Mouse (Mus musculus): ENCODE measurements around the gene Rapgef2.

Gene Rapgef2

GRCm38 (mm10) chr3:79283031-79283430 lies 3.3 kb downstream of the Rapgef2 start:
- DNase-seq (ENCODE audit: low spot score): no peak

- DNase-seq (ENCODE audit: low spot score): no peak
These were observed 10.3 kb downstream of the Rapgef2 start for GRCm38 (mm10) chr3:79275856-79276645.

- no peak for DNase-seq (ENCODE audit: low spot score)
These were observed 13.0 kb downstream of the Rapgef2 start for GRCm38 (mm10) chr3:79273350-79273749.

- no peak for DNase-seq (ENCODE audit: low spot score)
These were observed 13.4 kb downstream of the Rapgef2 start for GRCm38 (mm10) chr3:79272939-79273338.

GRCm38 (mm10) chr3:79270980-79271555 lies 15.2 kb downstream of the Rapgef2 start:
- DNase-seq (ENCODE audit: low spot score): no peak

GRCm38 (mm10) chr3:79269872-79270271 lies 16.4 kb downstream of the Rapgef2 start:
- no peak for DNase-seq (ENCODE audit: low spot score)

- DNase-seq (ENCODE audit: low spot score): no peak
These were observed 19.3 kb downstream of the Rapgef2 start for GRCm38 (mm10) chr3:79266976-79267375.

- no peak for DNase-seq (ENCODE audit: low spot score)
These were observed 24.5 kb downstream of the Rapgef2 start for GRCm38 (mm10) chr3:79261816-79262316.

- DNase-seq (ENCODE audit: low spot score): no peak
These were observed 32.3 kb downstream of the Rapgef2 start for GRCm38 (mm10) chr3:79254023-79254422.

- no peak for DNase-seq (ENCODE audit: low spot score)
These were observed 32.9 kb downstream of the Rapgef2 start for GRCm38 (mm10) chr3:79253416-79253815.

GRCm38 (mm10) chr3:79252921-79253394 lies 33.4 kb downstream of the Rapgef2 start:
- DNase-seq (ENCODE audit: low spot score): no peak

- DNase-seq (ENCODE audit: low spot score): peak; percentile 63
These were observed 36.4 kb downstream of the Rapgef2 start for GRCm38 (mm10) chr3:79249955-79250354.

GRCm38 (mm10) chr3:79248659-79249235 lies 37.6 kb downstream of the Rapgef2 start:
- DNase-seq (ENCODE audit: low spot score): no peak

GRCm38 (mm10) chr3:79248208-79248607 lies 38.1 kb downstream of the Rapgef2 start:
- no peak for DNase-seq (ENCODE audit: low spot score)

- DNase-seq (ENCODE audit: low spot score): no peak
These were observed 42.0 kb downstream of the Rapgef2 start for GRCm38 (mm10) chr3:79244347-79244746.

GRCm38 (mm10) chr3:79242922-79243705 lies 43.2 kb downstream of the Rapgef2 start:
- no peak for DNase-seq (ENCODE audit: low spot score)

GRCm38 (mm10) chr3:79242298-79242697 lies 44.0 kb downstream of the Rapgef2 start:
- DNase-seq (ENCODE audit: low spot score): no peak

GRCm38 (mm10) chr3:79239066-79239462 lies 47.3 kb downstream of the Rapgef2 start:
- no peak for DNase-seq (ENCODE audit: low spot score)

GRCm38 (mm10) chr3:79238456-79239065 lies 47.8 kb downstream of the Rapgef2 start:
- no peak for DNase-seq (ENCODE audit: low spot score)

GRCm38 (mm10) chr3:79237619-79238342 lies 48.5 kb downstream of the Rapgef2 start:
- no peak for DNase-seq (ENCODE audit: low spot score)

GRCm38 (mm10) chr3:79234485-79234884 lies 51.8 kb downstream of the Rapgef2 start:
- no peak for DNase-seq (ENCODE audit: low spot score)
